Mouse (Mus musculus) adrenal gland, postnatal 0 days (tissue): Measurements from ENCODE around the gene Sco1. TPM values are rescaled to one million over a fixed set of nuclear protein-coding genes. Genes with fewer than 3 reads are reported as not detected.

ENCODE experiments used
- microRNA-seq: library from miRNA; unstranded; fragments of <30 nt; microRNA quantifications from one replicate; pipeline ENCODE4, GENCODE M21; 2016; ENCODE audit warnings: borderline replicate concordance; ENCODE audit not compliant: insufficient number of aligned reads
- polyA plus RNA-seq: library from polyadenylated mRNA; unstranded; fragments of >200 nt; fragmentation: Nextera tagmentation; extraction: Ambion mirVana; gene quantifications from 2 replicates; pipeline ENCODE4 v1.2.1, GENCODE M21; 2015

Sco1 gene
- 9.6 and 15.8 TPM in 2 replicates for polyA plus RNA-seq

DNA sequence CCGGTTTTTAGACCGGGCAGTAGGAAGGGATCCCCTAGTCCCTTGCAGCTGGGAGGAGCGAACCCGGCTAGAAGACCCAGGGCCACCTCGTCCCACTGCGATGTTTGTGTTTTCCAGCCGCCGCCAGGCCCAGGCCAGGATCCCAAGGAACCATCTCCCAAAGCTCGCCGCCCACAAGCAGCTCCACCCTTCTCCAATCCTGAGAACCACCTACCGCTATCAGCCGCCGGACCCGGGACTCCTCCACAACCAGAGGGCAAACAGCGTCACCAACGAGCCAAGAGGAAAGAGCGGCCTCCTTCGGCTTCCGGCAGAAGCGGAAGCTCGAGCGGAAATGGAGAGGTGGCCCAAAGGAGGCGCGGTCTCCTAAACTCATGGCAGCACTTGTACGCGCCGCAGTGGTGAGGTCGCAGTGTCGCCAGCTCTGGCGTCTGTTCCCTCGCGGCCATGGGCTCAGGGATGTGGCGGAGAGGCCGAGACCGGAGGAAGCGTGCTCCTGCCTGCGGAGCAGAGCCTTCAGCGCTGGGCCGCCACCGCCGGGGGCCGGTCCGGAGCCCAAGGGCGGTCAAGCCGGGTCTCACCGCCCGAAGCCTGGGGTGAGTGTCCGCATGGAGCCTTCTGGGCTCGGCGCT lies at the start of gene Sco1, which contains the start of gene Adprm:
Gene Sco1, plus strand, starts transcription at position 350 of the 632 bp plus-strand sequence.
Gene Adprm, minus strand, starts transcription at position 274 of the 632 bp plus-strand sequence.

DNA sequence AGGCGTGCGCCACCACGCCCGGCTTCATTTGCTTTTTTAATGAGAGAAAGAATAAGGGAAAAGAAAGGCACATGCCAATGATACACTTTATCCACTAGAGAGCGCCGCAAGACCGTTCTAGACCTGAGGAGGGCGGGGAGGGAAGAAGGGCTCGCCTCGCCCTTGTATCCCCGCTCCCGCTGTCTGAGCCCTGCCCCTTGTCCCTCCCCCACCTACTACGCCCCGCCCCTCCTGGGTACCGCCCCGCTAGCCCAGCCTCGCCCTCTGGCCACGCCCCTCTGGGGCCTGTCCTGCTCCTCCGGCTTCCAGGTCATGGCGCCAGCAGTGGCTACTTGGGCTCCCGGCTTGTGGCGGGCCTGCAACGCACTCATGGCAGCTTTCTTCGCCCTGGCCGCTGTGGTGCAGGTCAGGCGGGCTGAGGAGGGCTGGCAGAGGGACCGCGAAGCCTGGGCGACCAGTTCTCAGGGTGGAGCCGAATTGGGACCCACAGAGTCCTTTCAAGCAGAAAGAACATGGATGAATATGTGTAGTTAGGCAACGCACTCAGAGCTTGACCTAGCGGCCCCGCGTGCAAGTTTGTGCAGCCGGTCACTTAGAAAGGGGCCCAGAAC lies 27.5 kb upstream of the Sco1 start, which contains the start of gene Tmem220:
Gene Tmem220, plus strand, starts transcription at position 288 of the 611 bp plus-strand sequence.

DNA sequence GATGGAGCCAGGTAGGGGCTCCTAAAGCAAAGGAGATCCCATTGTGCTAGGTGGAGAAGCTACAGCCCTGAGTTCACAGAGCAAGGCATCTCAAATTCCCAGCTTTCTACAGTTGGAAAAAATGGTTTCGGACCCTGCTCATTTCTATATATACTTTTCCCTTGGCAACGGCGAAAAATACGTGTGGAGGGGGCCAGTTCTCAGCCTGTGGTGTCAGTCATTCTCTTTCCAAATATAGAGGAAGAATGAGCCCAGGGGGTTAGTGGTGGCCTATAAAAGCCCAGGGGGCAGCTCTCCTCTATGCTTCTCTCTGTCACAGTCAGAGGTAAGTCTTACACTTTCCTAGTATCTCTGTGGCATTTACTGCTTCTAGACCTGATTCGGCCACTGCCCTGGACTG lies 25.5 kb downstream of the Sco1 start, which contains the start of gene Myh3:
Gene Myh3, plus strand, starts transcription at position 301 of the 400 bp plus-strand sequence.

Small RNA genes within 50 kb of the gene (microRNA-seq; reads per million reads assigned to microRNA genes)
- not detected for gene Mir6923

Other genes with a start within 250 kb of the Sco1 start
- 7.9 and 26.3 TPM in 2 replicates for gene Pirt, start 140.7 kb upstream of the Sco1 start, polyA plus RNA-seq
- gene Tmem238l, start 96.0 kb upstream of the Sco1 start, polyA plus RNA-seq: not detected in 2 replicates
- gene Tmem220, start 27.5 kb upstream of the Sco1 start, polyA plus RNA-seq: 2.5 and 5.0 TPM in 2 replicates
- gene Adprm, start 76 bp upstream of the Sco1 start, polyA plus RNA-seq: 29.0 and 37.4 TPM in 2 replicates
- 0.32 and 6.3 TPM in 2 replicates for gene Myh3, start 25.6 kb downstream of the Sco1 start, polyA plus RNA-seq
- 0.09 and 0.94 TPM in 2 replicates for gene Myh2, start 118.4 kb downstream of the Sco1 start, polyA plus RNA-seq
- 1.7 TPM in 1 of 2 replicates, not detected in the other for gene Myh1, start 147.4 kb downstream of the Sco1 start, polyA plus RNA-seq
- 0.03 TPM in 1 of 2 replicates, not detected in the other for gene Myh4, start 185.4 kb downstream of the Sco1 start, polyA plus RNA-seq
- 1.9 and 13.3 TPM in 2 replicates for gene Myh8, start 224.5 kb downstream of the Sco1 start, polyA plus RNA-seq